ENCODE assay signal across 33 mouse cellular contexts in the genomic region with DNA sequence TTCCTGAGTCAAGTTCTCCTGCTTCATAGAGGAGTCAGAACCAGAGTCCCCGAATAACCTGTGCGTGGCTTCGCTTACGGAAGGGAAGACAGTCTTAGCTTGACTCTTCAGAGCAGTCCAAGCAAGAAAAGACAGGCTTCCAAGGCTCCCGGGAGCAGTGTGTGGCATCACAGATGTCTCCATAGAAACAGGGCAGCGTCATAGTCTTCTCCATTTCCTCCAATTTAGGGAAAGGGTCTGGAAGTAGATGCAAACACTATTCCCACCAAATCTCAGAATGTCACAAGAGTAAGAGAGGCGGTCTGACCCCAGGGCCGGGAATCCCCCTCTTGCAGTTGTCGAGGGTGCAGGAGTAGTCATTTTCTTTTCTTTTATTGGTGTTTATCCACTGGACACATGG. TPM values are rescaled to one million over a fixed set of nuclear protein-coding genes. Genes with fewer than 3 reads are reported as not detected.
"Had no signal": no experiment of that assay in that cellular context is flagged by ENCODE, and none has a peak within 500 bp of the region (broad histone marks: within the 10 kb centered on the region; RNA-seq: fewer than 3 reads in every experiment).

A gene (minus strand): TSS at position 101 of the 400 bp plus-strand sequence.

- H3K27ac ChIP-seq: embryonic facial prominence, embryonic 10.5 days; embryonic facial prominence, embryonic 12.5 days; embryonic facial prominence, embryonic 13.5 days; embryonic facial prominence, embryonic 15.5 days; forebrain, embryonic 10.5 days; forebrain, embryonic 12.5 days; forebrain, embryonic 13.5 days; forebrain, embryonic 15.5 days; gastrocnemius, adult 2 months; heart, adult 2 months had no signal

- H3K4me3 ChIP-seq: embryonic facial prominence, embryonic 10.5 days; embryonic facial prominence, embryonic 12.5 days; embryonic facial prominence, embryonic 13.5 days; embryonic facial prominence, embryonic 15.5 days; erythroblast, embryonic 14.5 days; forebrain, embryonic 10.5 days; forebrain, embryonic 12.5 days; forebrain, embryonic 13.5 days; forebrain, embryonic 15.5 days; gastrocnemius, adult 2 months; heart, adult 2 months had no signal

- H3K4me1 ChIP-seq: embryonic facial prominence, embryonic 10.5 days; embryonic facial prominence, embryonic 12.5 days; embryonic facial prominence, embryonic 13.5 days; embryonic facial prominence, embryonic 15.5 days; forebrain, embryonic 10.5 days; forebrain, embryonic 12.5 days; forebrain, embryonic 13.5 days; forebrain, embryonic 15.5 days had no signal

- DNase-seq: cerebellum, adult 8-10 months; cerebellum, adult 9-10 months; cerebellum, adult 9-11 months; cerebellum, postnatal 10 days; cerebellum, postnatal 14 days; cerebellum, postnatal 25 days; cerebellum, postnatal 36 days; embryo, embryonic 11 days; forebrain, postnatal 0 days; gastrocnemius, adult 2 months; gastrocnemius, postnatal 10 days; gastrocnemius, postnatal 14 days; gastrocnemius, postnatal 25 days; gastrocnemius, postnatal 36 days; heart, adult 11 months; heart, adult 18-20 months; heart, adult 2 months had no signal

- H3K36me3 ChIP-seq: embryonic facial prominence, embryonic 10.5 days; embryonic facial prominence, embryonic 12.5 days; embryonic facial prominence, embryonic 13.5 days; embryonic facial prominence, embryonic 15.5 days; forebrain, embryonic 10.5 days; forebrain, embryonic 12.5 days; forebrain, embryonic 15.5 days had no signal

- H3K27me3 ChIP-seq: embryonic facial prominence, embryonic 12.5 days; embryonic facial prominence, embryonic 13.5 days; embryonic facial prominence, embryonic 15.5 days; forebrain, embryonic 15.5 days had no signal

RNA-seq across cellular contexts. Expression of the gene that starts here (rescaled TPM):
- polyA plus RNA-seq: cortical plate, adult 2 months; embryonic facial prominence, embryonic 10.5 days; embryonic facial prominence, embryonic 11.5 days; embryonic facial prominence, embryonic 12.5 days; embryonic facial prominence, embryonic 13.5 days; embryonic facial prominence, embryonic 14.5 days; erythroblast, embryonic 14.5 days; forebrain, embryonic 10.5 days; forebrain, embryonic 11.5 days; forebrain, embryonic 12.5 days; forebrain, embryonic 13.5 days; forebrain, embryonic 14.5 days; forebrain, embryonic 15.5 days; forebrain, embryonic 16.5 days; forebrain, postnatal 0 days; frontal cortex, adult 2 months; heart, adult 2 months had no signal
